Mouse (Mus musculus) megakaryocyte, embryonic 14.5 days (primary cell): Measurements from ENCODE around the gene Stpg4. TPM values are rescaled to one million over a fixed set of nuclear protein-coding genes. Genes with fewer than 3 reads are reported as not detected.

Source experiments
- H3K27me3 ChIP-seq: replicated peaks from 2 replicates; pipeline ENCODE3; 2012; ENCODE audit warnings: inconsistent platforms
- H3K36me3 ChIP-seq: replicated peaks from 2 replicates; pipeline ENCODE3; 2012; ENCODE audit warnings: low read length, inconsistent platforms, mixed read lengths
- H3K4me1 ChIP-seq: 2 replicates; pipeline ENCODE4 v1.6.1; 2012; ENCODE audit warnings: inconsistent platforms
- H3K4me3 ChIP-seq: replicated peaks from 2 replicates; pipeline ENCODE3; 2012; ENCODE audit warnings: moderate library complexity, mild to moderate bottlenecking, inconsistent platforms
- H3K9me3 ChIP-seq: 2 replicates; pipeline ENCODE4 v1.6.1; 2012; ENCODE audit warnings: inconsistent platforms
- FLI1 ChIP-seq: IDR thresholded peaks from 2 replicates; pipeline ENCODE4 v1.6.1; 2012; ENCODE audit warnings: low read length, inconsistent platforms, mixed read lengths
- GATA1 ChIP-seq: IDR thresholded peaks from 3 replicates; pipeline ENCODE4 v1.6.1; 2012; ENCODE audit warnings: mixed read lengths, low read length, inconsistent platforms, borderline replicate concordance
- polyA plus RNA-seq: library from polyadenylated mRNA; stranded (reverse); fragments of >175 nt; gene quantifications from 2 replicates; pipeline ENCODE4 v1.2.3, GENCODE M21; 2012; ENCODE audit warnings: low replicate concordance; ENCODE audit not compliant: insufficient read depth

Gene Stpg4
- polyA plus RNA-seq: not detected in 2 replicates

DNA sequence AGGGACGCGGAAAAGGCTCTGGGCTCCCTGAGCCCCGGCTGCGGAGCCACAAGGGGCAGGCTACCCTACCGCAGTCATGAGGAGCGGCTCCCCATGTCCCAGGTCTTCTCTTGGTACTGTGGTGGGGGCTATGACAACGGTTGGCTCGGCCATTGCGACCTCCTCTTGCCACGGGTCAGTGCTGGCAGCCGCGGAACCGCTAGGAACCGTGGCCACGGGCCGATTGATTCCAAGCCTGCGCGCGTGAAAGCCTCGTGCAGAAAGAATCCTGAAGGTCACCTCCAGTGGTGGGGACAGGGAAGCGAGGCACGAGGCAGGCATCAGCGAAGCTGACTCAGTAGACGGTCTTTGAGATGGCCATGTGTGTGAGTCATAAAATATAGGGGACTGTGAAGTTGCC is at the start of gene Stpg4:
TSS of gene Stpg4 (minus strand) at position 231 of the 400 bp plus-strand sequence.
- H3K4me3 ChIP-seq: no peak within 1 kb of the TSS

DNA sequence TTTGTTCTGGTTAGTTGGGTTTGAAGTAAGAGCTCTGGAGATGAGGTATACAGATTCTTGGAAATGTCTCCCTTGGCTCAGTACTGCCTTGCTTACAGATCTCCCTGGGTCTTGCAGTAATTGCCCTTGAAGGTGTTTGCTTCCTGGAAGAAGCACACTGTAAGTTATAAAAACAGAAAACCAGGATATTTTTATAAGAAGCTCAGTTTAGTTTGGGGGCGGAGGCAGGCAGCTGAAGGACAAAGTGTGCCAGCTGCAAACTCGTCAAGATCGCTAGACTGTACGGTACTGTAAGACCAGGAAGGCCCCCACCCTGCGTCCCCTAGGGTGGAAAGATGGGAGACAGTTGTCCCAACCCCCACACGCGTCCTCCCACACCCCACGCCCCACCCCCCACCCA is 47.8 kb upstream of the Stpg4 start:
- peaks cover 7% of the 10 kb centered on the region; the same call in 1 of the 2 replicates for H3K9me3 ChIP-seq
- H3K27me3 ChIP-seq: peaks cover 67% of the 10 kb centered on the region
- peaks cover 29% of the 10 kb centered on the region for H3K4me1 ChIP-seq
- no peak for TF ChIP-seq FLI1
- no peak for TF ChIP-seq GATA1
- no peak overlapping the region for H3K4me3 ChIP-seq
- no peaks in the 10 kb centered on the region for H3K36me3 ChIP-seq

More for the DNA sequence above, at the start of gene Stpg4:
- Histone ChIP-seq H3K27me3 (no peaks in the 10 kb centered on the region), H3K4me1 (peaks cover 4% of the 10 kb centered on the region; the same call in 1 of the 2 replicates), H3K9me3 (peaks cover 8% of the 10 kb centered on the region; the same call in 1 of the 2 replicates), H3K36me3 (peaks cover 46% of the 10 kb centered on the region)
- TF ChIP-seq FLI1: no peak
- TF ChIP-seq GATA1: no peak

DNA sequence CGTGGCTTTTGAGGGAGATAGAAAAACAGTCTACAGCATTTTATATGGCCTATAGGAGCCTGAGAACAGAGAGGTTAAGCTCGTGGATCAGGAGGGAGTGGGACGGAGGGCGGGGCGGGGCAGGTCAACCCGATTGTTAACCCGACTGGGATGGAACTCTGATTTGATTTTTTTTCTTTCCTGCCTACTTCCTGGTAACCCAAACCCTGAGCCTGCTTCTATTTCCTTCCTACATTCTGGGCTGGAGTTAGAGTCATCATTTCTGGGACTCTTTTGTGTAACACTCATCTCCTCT is 46.9 kb upstream of the Stpg4 start:
- Histone ChIP-seq H3K27me3 (peaks cover 68% of the 10 kb centered on the region), H3K9me3 (peaks cover 7% of the 10 kb centered on the region; the same call in 1 of the 2 replicates), H3K4me3 (peak overlapping the region; percentile 83), H3K4me1 (peaks cover 30% of the 10 kb centered on the region), H3K36me3 (no peaks in the 10 kb centered on the region)
- TF ChIP-seq FLI1 (no peak), GATA1 (no peak)

DNA sequence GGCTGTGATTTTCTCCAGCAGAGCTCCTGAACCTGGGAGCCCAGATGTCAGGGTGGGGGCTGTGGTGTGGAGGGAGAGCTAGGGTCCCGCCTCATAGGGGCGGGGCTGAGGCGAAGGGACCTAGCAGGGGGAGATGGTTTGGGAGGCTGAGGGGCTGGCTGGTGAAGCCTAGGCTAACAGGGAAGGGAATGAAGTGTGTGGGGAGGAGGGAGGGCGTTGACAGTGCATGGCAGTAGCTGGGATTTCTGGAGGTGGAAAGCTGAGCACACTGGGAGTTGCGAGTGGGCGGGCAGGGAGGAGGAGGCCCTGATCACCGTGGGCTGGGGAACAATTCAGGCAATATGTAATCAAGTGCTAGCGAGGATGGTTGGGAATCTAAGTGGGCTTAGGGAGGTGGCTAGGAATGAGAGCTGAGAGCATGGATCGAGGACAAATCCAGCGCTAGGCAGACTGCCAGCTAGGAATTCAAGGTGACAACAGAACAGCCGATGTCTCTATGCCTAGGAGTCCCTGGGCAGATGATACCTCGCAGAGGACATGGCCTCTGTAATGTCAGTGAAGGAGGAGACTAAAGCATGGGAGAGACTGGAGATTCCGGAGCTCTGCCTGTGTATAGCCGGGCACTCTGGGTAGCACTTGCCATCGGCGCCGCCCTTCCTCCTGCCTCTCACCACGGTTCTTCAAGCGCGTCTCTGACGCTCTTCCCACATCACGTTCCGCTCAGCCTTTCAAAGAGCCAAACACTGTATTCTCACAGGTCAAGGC is 46.4 kb upstream of the Stpg4 start:
- H3K36me3 ChIP-seq: no peaks in the 10 kb centered on the region
- H3K9me3 ChIP-seq: peaks cover 7% of the 10 kb centered on the region; the same call in 1 of the 2 replicates
- H3K27me3 ChIP-seq: peaks cover 72% of the 10 kb centered on the region
- H3K4me3 ChIP-seq: peak overlapping the region; percentile 83
- peaks cover 30% of the 10 kb centered on the region for H3K4me1 ChIP-seq
- TF ChIP-seq GATA1: no peak

DNA sequence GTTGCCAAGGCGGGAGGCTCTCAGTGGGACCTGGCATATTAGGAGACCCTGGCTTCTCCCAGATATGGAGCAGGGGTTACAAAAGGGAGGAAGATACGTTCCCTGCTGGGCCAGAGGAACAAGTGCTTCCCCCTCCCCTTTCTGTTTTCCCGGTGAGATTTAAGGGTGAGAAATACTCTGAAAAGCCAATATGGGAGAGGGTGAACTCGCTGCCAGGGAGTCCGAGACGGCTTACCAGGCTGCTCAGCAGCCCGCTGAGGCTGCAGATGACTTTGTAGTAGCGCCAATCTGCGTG is 45.8 kb upstream of the Stpg4 start:
- Histone ChIP-seq H3K27me3 (peaks cover 69% of the 10 kb centered on the region), H3K9me3 (peaks cover 7% of the 10 kb centered on the region; the same call in 1 of the 2 replicates), H3K4me3 (no peak overlapping the region), H3K36me3 (no peaks in the 10 kb centered on the region), H3K4me1 (peaks cover 30% of the 10 kb centered on the region)
- TF ChIP-seq GATA1: no peak

DNA sequence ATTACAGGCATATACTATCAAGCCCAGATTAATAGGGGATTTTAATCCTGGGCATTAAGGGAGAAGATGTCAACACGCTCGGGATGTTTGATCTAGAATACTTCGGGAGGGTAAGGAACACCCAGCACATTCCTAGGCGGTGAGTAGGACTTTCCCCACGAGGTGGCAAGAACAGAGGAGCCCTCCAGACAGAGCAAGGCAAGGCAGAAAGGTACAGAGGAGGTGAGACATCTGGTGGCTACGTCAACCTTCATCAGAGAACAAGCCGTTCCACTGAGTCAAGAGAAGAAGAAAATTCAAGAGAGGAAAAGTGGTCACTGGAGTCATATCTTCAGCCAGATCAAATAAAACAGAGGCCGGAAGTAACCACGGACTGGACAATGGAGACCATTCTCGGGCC is 45.3 kb upstream of the Stpg4 start:
- peaks cover 30% of the 10 kb centered on the region for H3K4me1 ChIP-seq
- TF ChIP-seq GATA1 (no peak), FLI1 (no peak)

DNA sequence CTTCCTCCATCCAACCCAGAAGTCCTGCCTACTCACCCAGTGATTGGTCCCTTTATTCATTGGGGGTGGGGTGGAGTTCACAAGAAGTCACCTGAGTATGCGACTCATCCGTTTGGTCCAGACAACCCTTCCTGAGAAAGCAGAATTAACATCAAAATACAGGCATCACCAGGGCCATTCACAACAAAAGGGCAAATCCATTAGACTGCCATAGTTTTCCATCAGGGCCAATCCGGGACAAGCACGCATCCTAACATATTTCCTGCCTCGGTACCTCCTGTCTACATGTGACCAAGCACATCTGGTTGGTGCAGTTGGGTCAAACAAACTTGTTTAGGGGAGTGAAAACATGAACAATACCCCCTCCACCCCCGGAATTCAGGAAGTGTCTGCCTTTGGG is 44.1 kb upstream of the Stpg4 start:
- TF ChIP-seq FLI1: no peak
- TF ChIP-seq GATA1: no peak
- Histone ChIP-seq H3K27me3 (peaks cover 62% of the 10 kb centered on the region), H3K36me3 (no peaks in the 10 kb centered on the region), H3K4me1 (peaks cover 30% of the 10 kb centered on the region), H3K4me3 (no peak overlapping the region), H3K9me3 (peaks cover 7% of the 10 kb centered on the region; the same call in 1 of the 2 replicates)

More for the DNA sequence above, 45.3 kb upstream of the Stpg4 start:
- H3K27me3 ChIP-seq: peaks cover 64% of the 10 kb centered on the region
- no peaks in the 10 kb centered on the region for H3K36me3 ChIP-seq
- no peak overlapping the region for H3K4me3 ChIP-seq
- peaks cover 7% of the 10 kb centered on the region; the same call in 1 of the 2 replicates for H3K9me3 ChIP-seq

DNA sequence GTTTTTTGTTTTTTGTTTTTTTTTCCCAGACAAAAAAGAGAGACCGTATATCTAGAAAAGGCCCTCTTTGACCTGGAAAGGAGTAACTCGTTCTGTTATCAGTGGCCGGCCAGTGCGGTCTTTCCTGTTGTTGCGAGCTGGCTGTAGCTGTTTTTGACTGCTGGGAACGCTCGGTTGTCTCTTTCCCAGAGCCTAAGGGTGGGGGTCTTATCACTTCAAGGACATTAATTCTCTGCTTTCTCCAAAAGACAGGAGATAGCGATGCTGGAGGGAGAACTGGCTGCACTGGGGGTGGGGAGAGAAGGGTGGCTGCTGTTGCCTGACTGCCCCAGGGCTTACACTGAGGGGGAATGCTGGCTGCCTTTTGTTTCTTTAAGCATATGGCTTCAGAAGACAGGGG is 43.3 kb upstream of the Stpg4 start:
- TF ChIP-seq FLI1 (no peak), GATA1 (no peak)
- Histone ChIP-seq H3K4me1 (peaks cover 30% of the 10 kb centered on the region), H3K27me3 (peaks cover 58% of the 10 kb centered on the region), H3K4me3 (no peak overlapping the region), H3K36me3 (no peaks in the 10 kb centered on the region), H3K9me3 (peaks cover 1% of the 10 kb centered on the region; the same call in 1 of the 2 replicates)

DNA sequence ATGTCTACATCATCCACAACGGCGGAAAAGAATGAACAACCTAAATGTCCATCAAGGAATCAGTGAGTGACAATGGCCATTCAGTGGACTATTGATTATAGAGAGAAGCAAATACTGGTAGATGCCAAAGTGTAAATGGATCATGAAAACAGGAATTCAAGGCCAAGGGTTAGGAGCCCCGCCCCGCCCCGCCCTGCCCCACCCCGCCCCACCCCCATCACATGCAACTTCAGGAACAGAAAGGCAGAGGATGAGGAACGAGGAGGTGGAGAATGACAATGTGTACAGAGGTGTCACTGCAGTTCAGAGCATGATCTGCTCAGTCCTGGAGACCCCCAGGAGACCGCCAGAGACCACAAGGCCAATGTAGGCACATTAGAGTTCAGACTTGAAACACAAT is 42.7 kb upstream of the Stpg4 start:
- Histone ChIP-seq H3K27me3 (peaks cover 56% of the 10 kb centered on the region), H3K36me3 (no peaks in the 10 kb centered on the region), H3K4me1 (peaks cover 30% of the 10 kb centered on the region), H3K4me3 (no peak overlapping the region), H3K9me3 (no peaks in the 10 kb centered on the region)
- TF ChIP-seq GATA1: no peak

DNA sequence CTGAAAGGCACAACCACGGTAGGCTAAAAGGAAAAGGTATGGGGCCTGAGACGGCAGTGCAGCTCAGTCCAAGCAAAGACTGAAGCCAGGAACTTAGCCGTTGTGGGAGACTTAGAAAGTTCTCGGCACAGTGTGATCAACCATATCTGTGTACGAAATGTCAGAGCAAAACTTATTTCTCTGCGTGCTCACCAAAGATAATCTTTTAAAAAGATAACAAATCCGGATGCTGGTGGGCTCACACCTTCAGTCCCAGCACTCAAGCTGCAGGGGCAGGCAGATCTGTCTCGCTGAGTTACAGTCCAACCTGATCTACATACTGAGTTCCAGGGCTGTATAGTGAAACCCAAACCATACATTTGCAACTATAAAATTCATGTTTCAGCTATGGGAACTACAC is 41.9 kb upstream of the Stpg4 start:
- Histone ChIP-seq H3K4me3 (no peak overlapping the region), H3K27me3 (peaks cover 48% of the 10 kb centered on the region)

DNA sequence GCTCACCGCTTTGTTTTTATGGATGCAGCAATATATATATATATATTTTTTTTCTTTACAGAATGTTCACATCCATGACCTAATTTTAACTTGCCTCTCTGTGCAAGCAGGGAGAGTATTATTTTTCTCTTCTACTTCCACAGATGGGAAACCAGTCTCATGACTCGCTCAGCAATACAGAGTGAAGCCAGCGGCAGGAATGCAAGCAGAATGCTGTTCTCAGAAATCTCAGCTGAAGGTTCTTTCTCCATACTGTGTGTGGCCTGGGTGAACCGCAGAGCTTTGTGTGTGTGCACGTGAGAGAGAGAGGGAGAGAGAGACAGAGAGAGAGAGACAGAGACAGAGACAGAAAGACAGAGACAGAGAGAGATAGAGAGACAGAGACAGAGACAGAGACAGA is 41.1 kb upstream of the Stpg4 start:
- H3K27me3 ChIP-seq: peaks cover 44% of the 10 kb centered on the region
- TF ChIP-seq FLI1 (no peak), GATA1 (no peak)
- no peaks in the 10 kb centered on the region for H3K9me3 ChIP-seq
- H3K36me3 ChIP-seq: no peaks in the 10 kb centered on the region
- H3K4me3 ChIP-seq: no peak overlapping the region
- H3K4me1 ChIP-seq: peaks cover 20% of the 10 kb centered on the region

More for the DNA sequence above, 41.9 kb upstream of the Stpg4 start:
- Histone ChIP-seq H3K4me1 (peaks cover 28% of the 10 kb centered on the region), H3K9me3 (no peaks in the 10 kb centered on the region), H3K36me3 (no peaks in the 10 kb centered on the region)
- no peak for TF ChIP-seq FLI1
- TF ChIP-seq GATA1: no peak
